Mouse (Mus musculus): ENCODE results near the gene Pla2g6.
A peak's percentile ranks its signal among the peaks of the same experiment; 100 is the strongest.

Pla2g6 gene

GRCm38 (mm10) chr15:79328058-79328938 is at the start of gene Pla2g6:
Gene Pla2g6, minus strand, starts transcription at chr15:79328390.
- DNase-seq = peak; percentile 98

DNA sequence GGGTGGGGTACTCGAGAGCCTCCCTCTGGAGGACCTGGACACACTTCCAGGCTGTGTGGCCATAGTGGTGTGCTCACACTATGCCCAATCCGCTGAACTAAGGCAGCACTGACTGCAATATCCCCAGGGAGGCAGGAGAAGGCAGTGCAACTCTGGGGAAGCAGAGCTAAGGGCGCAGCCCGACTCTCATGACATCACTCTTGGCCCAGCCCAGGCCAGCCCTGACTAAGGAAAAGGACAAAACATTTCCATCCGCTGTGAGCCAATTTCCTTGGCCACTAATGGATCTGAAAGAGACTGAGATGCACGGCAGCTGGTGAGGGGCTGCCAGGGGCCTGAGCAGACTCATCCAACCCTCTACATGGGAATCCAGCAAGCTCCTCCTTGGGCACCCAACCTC is 49.5 kb upstream of the Pla2g6 start:
- DNase-seq = peak; percentile 60

DNA sequence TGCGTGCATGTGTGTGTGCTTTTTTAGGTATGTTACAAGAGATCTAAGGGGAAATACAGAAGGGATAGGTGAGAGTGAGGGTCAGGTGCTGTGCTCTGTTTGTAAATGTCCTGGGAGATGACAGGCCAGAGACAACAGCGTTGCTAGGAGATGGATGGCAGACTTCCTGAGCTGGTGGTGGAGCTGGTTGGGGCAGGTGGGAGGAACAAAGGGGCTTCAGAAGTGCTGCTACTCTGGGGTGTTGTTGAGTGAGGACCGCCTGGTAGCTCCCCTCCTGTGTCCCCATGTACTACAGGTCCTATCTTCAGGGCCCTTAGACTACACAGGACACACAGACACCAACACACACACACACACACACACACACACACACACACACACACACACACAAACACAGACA is 46.6 kb upstream of the Pla2g6 start:
- no peak for DNase-seq

GRCm38 (mm10) chr15:79370281-79370843 is 42.2 kb upstream of the Pla2g6 start:
- DNase-seq = no peak

- DNase-seq = no peak
Observed at GRCm38 (mm10) chr15:79369452-79370280, 41.5 kb upstream of the Pla2g6 start.

DNA sequence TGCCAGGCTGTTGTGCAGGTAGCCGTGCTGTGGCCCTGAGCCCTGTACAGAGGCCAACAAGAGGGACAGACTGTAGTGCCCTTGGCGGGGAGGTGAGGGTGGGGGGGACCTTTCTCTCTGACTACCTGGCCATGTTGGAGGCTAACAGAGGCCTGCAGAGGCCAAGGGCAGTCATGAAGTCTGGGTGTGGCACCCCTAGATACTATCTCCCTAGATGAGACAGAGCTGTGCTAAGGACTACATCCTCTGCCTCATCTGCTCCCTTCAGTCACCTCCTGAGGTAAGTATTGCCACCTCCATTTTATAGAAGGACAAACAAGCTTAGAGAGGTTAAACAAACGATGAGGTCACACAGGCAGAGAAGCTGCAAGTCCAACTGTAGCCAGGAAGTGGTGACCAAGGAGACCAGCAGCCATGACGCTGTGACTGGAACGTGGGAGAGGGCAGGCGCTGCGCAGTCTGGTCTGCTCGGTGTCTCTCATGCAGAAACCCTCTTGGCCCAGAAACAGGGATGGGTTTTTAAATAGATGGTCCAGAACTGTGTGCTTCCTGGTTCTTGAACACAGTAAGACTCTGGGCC is 40.8 kb upstream of the Pla2g6 start:
- DNase-seq = no peak

- peak; percentile 57 for DNase-seq
Observed at GRCm38 (mm10) chr15:79368313-79368811, 40.2 kb upstream of the Pla2g6 start.

- no peak for DNase-seq
Observed at GRCm38 (mm10) chr15:79366402-79366801, 38.2 kb upstream of the Pla2g6 start.

GRCm38 (mm10) chr15:79365068-79365467 is 36.9 kb upstream of the Pla2g6 start:
- no peak for DNase-seq

DNA sequence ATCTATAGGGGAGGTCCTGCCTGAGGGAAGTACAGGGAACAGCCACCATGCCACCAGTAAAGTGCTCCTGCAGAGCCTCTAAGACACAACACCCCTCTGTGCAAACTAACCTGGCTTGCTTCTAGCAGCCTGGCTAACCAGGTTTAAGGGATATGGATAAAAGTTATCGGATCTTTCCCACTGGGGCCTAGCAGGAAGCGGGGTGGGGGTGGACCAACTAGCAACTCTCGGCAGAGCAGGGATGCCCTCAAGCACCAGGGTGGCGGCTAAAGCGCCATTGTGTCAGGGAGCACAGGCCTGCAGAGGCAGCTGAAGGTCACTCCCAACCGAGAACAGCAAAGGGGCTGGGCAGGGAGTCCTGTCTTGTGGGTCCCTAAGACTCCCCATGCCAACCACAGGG is 35.9 kb upstream of the Pla2g6 start:
- no peak for DNase-seq

GRCm38 (mm10) chr15:79361023-79361422 is 32.8 kb upstream of the Pla2g6 start:
- DNase-seq = no peak

DNA sequence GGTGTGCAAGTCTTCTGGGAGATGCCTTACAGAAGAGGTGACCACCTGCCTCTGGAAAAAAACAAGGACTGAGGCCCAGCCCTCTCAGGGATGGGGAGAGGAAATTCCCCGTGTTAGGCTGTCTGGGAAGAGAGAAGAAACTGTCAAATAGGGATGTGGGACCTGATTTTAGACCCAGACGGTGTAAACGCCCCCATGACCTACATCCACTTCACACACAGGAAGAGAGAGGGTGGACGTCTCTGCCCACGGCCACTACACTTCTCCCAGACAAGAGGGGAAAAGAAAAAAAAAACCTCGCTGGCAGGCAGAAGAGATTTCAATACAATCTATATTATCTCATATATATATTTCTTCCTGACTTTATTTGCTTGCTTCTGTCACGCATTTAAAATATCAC is 32.2 kb upstream of the Pla2g6 start:
- DNase-seq = no peak

- DNase-seq = peak; percentile 59
Observed at GRCm38 (mm10) chr15:79359954-79360353, 31.8 kb upstream of the Pla2g6 start.

GRCm38 (mm10) chr15:79357974-79358690 is 29.9 kb upstream of the Pla2g6 start:
- DNase-seq = no peak

- DNase-seq = peak; percentile 70
Observed at GRCm38 (mm10) chr15:79357036-79357911, 29.1 kb upstream of the Pla2g6 start.

GRCm38 (mm10) chr15:79356481-79356880 is 28.3 kb upstream of the Pla2g6 start:
- DNase-seq = no peak

GRCm38 (mm10) chr15:79354619-79355018 is 26.4 kb upstream of the Pla2g6 start:
- no peak for DNase-seq

GRCm38 (mm10) chr15:79353690-79354305 is 25.6 kb upstream of the Pla2g6 start:
- DNase-seq = no peak

GRCm38 (mm10) chr15:79352479-79352878 is 24.3 kb upstream of the Pla2g6 start:
- no peak for DNase-seq

GRCm38 (mm10) chr15:79351331-79351767 is 23.2 kb upstream of the Pla2g6 start:
- DNase-seq = peak; percentile 54

GRCm38 (mm10) chr15:79350866-79351265 is 22.7 kb upstream of the Pla2g6 start:
- DNase-seq = no peak

Data from kidney, adult 18-20 months (tissue).